Mouse (Mus musculus) heart, embryonic 16.5 days (tissue): ENCODE data around the gene Vmn1r22. TPM values are rescaled to one million over a fixed set of nuclear protein-coding genes. Genes with fewer than 3 reads are reported as not detected.
A peak's percentile ranks its signal among the peaks of the same experiment; 100 is the strongest.
"Not testable (repeated sequence)": the region's sequence is repeated elsewhere in the genome, so short reads cannot be mapped to it uniquely, and the experiment has no call there.

ENCODE experiments used
- ATAC-seq: fragments of 200-750 bp; cut with Nextera tagmentation; replicated peaks from 2 replicates; pipeline ENCODE4 v1.8.0; 2017; ENCODE audit warnings: moderate number of reproducible peaks; ENCODE audit not compliant: insufficient read depth, low FRiP score; ENCODE audit errors: extremely low read depth
- H3K27ac ChIP-seq: fragments of 300-500 bp; sonication (generic); 2 replicates; pipeline ENCODE4 v1.5.1; 2014; ENCODE audit warnings: mild to moderate bottlenecking, low read length, control low read depth, moderate library complexity
- H3K27me3 ChIP-seq: fragments of 300-500 bp; sonication (generic); 2 replicates; pipeline ENCODE4 v1.6.1; 2014; ENCODE audit warnings: low read length, mixed read lengths; ENCODE audit not compliant: control insufficient read depth, insufficient read depth
- H3K36me3 ChIP-seq: fragments of 300-500 bp; sonication (generic); 2 replicates; pipeline ENCODE4 v1.6.1; 2014; ENCODE audit not compliant: control insufficient read depth, insufficient read depth
- H3K4me1 ChIP-seq: fragments of 300-500 bp; sonication (generic); 2 replicates; pipeline ENCODE4 v1.6.1; 2014; ENCODE audit warnings: low read length, mixed read lengths; ENCODE audit not compliant: control insufficient read depth, insufficient read depth
- H3K4me2 ChIP-seq: fragments of 300-500 bp; sonication (generic); 2 replicates; pipeline ENCODE4 v1.6.1; 2014; ENCODE audit warnings: low read depth, mild to moderate bottlenecking, control low read depth, low read length
- H3K4me3 ChIP-seq: fragments of 300-500 bp; sonication (generic); 2 replicates; pipeline ENCODE4 v1.5.1; 2014; ENCODE audit warnings: mild to moderate bottlenecking, control low read depth, low read length
- H3K9ac ChIP-seq: fragments of 300-500 bp; sonication (generic); 2 replicates; pipeline ENCODE4 v1.6.1; 2014; ENCODE audit warnings: low read length, control low read depth
- H3K9me3 ChIP-seq: fragments of 300-500 bp; sonication (generic); replicated peaks from 2 replicates; pipeline ENCODE4 v1.6.1; 2016; ENCODE audit warnings: low read length; ENCODE audit not compliant: control insufficient read depth
- WGBS: fragments of 180-500 bp; shearing (Covaris S2); extraction: QIAGEN DNeasy Blood & Tissue Kit; methylation state at CpG from one replicate; pipeline ENCODE4 v1.1.7; 2014; 5-methylcytosine and 5-hydroxymethylcytosine counted together
- polyA plus RNA-seq: library from polyadenylated mRNA; unstranded; fragments of >200 nt; fragmentation: Nextera tagmentation; extraction: Ambion mirVana; gene quantifications from 2 replicates; pipeline ENCODE4 v1.2.1, GENCODE M21; 2015

Gene Vmn1r22
- not detected in 2 replicates for polyA plus RNA-seq

DNA sequence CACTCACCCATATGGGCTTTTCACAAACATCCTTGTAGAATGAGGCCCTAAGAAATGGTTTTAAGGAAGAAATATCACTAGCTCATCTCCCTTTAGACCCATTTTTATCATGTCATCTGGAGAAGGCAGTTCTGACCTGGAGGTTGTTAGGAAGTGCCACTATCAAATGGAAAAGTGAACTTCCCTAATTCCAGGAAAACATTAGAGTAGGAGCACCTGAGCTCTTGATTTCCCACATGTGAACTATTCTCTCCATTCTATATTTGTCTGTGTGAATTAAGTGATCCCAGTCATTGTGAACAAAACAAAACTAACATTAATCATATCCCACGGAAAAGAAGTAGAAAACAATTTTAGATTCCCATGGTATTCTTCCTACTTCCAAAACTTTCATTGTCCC lies at the start of gene Vmn1r22:
TSS of gene Vmn1r22 (minus strand) at position 101 of the 400 bp plus-strand sequence.
- no peaks in the 10 kb centered on the region for H3K36me3 ChIP-seq

DNA sequence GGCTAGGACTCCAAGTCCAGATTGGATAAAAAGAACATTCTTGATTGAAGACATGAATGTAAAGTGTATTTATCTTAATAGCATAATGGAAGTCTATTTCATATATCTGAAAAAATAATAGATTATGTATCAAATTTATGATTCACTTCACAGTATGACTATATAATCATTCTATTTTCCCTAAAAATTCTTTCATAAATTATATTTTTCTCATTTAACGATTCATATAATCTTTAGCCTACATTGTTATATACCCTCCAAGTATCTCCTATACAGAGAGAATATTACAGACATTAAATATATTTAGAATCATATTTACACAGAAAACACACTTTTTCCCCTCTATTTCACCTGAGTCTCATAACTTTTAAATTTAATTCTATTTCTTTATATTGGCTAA lies 18.9 kb upstream of the Vmn1r22 start, which contains the start of gene Vmn1r23:
TSS of gene Vmn1r23 (minus strand) at position 101 of the 400 bp plus-strand sequence.
- H3K9me3 ChIP-seq: no peaks in the 10 kb centered on the region
- ATAC-seq: no peak
- no peak within 1 kb of the TSS for H3K4me3 ChIP-seq
- WGBS: 77% methylated on average over 1 of the region's 1 CpGs
- H3K4me1 ChIP-seq: no peaks in the 10 kb centered on the region
- no peaks in the 10 kb centered on the region for H3K36me3 ChIP-seq
- no peak within 1 kb of the TSS for H3K4me2 ChIP-seq
- no peak within 1 kb of the TSS for H3K9ac ChIP-seq
- H3K27ac ChIP-seq: no peak within 1 kb of the TSS
- H3K27me3 ChIP-seq: no peaks in the 10 kb centered on the region

More for the DNA sequence above, at the start of gene Vmn1r22:
- Histone ChIP-seq H3K4me3 (no peak within 1 kb of the TSS), H3K4me2 (no peak within 1 kb of the TSS), H3K9ac (no peak within 1 kb of the TSS), H3K27me3 (no peaks in the 10 kb centered on the region), H3K27ac (no peak within 1 kb of the TSS), H3K4me1 (no peaks in the 10 kb centered on the region), H3K9me3 (no peaks in the 10 kb centered on the region)
- no peak for ATAC-seq
- 72% methylated on average over 1 of the region's 1 CpGs for WGBS

DNA sequence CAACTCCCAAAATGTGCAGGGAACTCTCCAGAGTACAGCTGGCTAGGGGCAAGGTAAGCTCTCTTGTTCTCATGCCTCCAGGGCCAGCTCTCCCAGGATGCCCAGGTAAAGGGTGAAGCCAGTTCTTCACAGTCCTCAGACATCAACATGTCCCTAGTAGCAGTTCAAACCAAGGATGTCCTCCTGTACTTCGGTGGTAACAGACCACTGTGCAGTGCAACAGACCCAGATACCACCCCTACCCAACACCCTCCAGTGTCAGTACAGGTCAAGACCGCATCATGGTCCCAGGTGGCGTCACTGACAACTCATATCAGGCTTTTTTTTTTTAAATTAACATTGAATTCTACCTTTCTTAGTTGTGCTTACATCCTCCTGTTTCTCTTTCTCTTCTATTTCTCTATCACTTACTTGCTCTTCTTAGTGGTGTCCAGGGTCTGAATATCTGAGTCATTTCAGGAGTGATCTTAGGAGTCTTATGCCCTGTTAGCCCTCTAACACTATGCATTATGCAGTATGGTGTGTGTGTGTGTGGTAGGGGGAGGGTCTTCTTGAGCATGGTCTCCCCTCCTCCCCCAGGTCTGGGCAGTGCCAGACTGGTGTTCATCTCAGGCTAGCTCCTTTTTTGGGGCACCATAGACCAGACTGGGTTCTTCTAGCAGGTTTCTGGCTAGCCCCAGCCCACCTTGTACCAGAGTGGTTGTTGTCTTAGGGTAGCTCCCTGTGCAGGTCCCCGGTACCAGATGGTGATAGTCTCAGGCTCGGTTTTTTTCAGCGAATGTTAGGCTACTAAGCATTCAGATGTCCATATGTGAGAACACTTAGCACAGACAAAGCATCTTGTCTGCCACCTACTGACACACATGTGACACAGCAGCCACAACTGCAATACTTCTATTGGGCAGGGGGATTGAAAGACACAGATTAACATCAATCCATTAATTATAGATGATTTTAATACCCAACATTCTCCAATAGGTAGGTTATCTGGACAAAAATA lies 48.5 kb downstream of the Vmn1r22 start:
- Histone ChIP-seq H3K27ac (no peak overlapping the region), H3K4me1 (no peaks in the 10 kb centered on the region), H3K4me3 (no peak overlapping the region), H3K9ac (no peak overlapping the region), H3K36me3 (no peaks in the 10 kb centered on the region), H3K9me3 (no peaks in the 10 kb centered on the region), H3K27me3 (no peaks in the 10 kb centered on the region), H3K4me2 (peak overlapping the region; percentile 29; the same call in 1 of the 2 replicates)
- peak; percentile 67 for ATAC-seq
- WGBS: 47% methylated on average over 6 of the region's 6 CpGs

DNA sequence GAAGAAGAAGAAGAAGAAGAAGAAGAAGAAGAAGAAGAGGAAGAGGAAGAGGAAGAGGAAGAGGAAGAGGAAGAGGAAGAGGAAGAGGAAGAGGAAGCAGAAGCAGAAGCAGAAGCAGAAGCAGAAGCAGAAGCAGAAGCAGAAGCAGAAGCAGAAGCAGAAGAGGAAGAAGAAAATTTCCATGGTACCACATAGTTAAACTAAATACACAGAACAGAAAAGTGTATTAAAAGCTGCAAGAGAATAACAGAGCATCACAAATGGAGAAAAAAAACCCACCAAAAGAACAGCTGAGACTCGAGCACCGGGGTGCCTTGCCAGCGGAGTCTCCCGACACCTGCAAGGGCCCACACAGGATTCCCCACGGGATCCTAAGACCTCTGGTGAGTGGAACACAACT lies 56.7 kb downstream of the Vmn1r22 start:
- not testable (repeated sequence) for H3K4me3 ChIP-seq, H3K4me2 ChIP-seq, ATAC-seq, H3K27ac ChIP-seq, H3K27me3 ChIP-seq, H3K9ac ChIP-seq, H3K9me3 ChIP-seq, H3K36me3 ChIP-seq, H3K4me1 ChIP-seq
- 85% methylated on average over 5 of the region's 5 CpGs for WGBS

DNA sequence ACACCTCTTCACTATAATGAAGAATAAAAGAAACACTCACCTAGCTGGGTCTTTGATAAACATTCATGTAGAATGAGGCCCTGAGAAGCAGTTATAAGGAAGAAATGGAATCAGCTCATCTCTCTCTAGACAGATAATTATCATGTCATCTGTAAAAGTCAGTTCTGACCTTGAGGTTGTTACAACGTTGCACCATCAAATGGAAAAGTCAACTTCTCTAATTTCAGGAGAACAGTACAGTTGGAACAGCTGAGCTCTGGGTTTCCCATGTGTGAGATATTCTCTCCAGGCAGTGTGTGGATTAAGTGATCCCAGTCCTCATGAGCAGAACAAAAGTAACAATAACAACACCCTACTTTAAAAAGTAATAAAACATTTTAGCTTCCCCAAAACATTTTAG lies 57.5 kb downstream of the Vmn1r22 start, which contains the start of gene Vmn1r21:
TSS of gene Vmn1r21 (minus strand) at position 58 of the 400 bp plus-strand sequence.
- H3K27me3 ChIP-seq: no peaks in the 10 kb centered on the region
- no peaks in the 10 kb centered on the region for H3K36me3 ChIP-seq
- H3K4me1 ChIP-seq: no peaks in the 10 kb centered on the region
- ATAC-seq: no peak
- WGBS: 58% methylated on average over 1 of the region's 1 CpGs
- no peaks in the 10 kb centered on the region for H3K9me3 ChIP-seq
- no peak within 1 kb of the TSS for H3K9ac ChIP-seq
- no peak within 1 kb of the TSS for H3K4me2 ChIP-seq
- no peak within 1 kb of the TSS for H3K27ac ChIP-seq
- no peak within 1 kb of the TSS for H3K4me3 ChIP-seq

Other genes starting within 250 kb of the Vmn1r22 start
- gene Pyurf, start 215.9 kb downstream of the Vmn1r22 start, polyA plus RNA-seq: 27.8 and 29.1 TPM in 2 replicates
- gene Lancl2, start 205.5 kb downstream of the Vmn1r22 start, polyA plus RNA-seq: 18.7 and 18.9 TPM in 2 replicates
- gene Vopp1, start 82.9 kb downstream of the Vmn1r22 start, polyA plus RNA-seq: 28.2 and 29.7 TPM in 2 replicates
- not detected in 2 replicates for gene Vmn1r21, start 57.7 kb downstream of the Vmn1r22 start, polyA plus RNA-seq
- gene Vmn1r23, start 18.8 kb upstream of the Vmn1r22 start, polyA plus RNA-seq: not detected in 2 replicates
- not detected in 2 replicates for gene Vmn1r24, start 53.5 kb upstream of the Vmn1r22 start, polyA plus RNA-seq
- not detected in 2 replicates for gene Vmn1r25, start 72.8 kb upstream of the Vmn1r22 start, polyA plus RNA-seq
- gene Vmn1r26, start 107.1 kb upstream of the Vmn1r22 start, polyA plus RNA-seq: not detected in 2 replicates